Mouse (Mus musculus): ENCODE data around the gene Lin7a. TPM values are rescaled to one million over a fixed set of nuclear protein-coding genes. Genes with fewer than 3 reads are reported as not detected.

The Lin7a gene
- total and polyA plus RNA-seq, 3 experiments = not detected

DNA sequence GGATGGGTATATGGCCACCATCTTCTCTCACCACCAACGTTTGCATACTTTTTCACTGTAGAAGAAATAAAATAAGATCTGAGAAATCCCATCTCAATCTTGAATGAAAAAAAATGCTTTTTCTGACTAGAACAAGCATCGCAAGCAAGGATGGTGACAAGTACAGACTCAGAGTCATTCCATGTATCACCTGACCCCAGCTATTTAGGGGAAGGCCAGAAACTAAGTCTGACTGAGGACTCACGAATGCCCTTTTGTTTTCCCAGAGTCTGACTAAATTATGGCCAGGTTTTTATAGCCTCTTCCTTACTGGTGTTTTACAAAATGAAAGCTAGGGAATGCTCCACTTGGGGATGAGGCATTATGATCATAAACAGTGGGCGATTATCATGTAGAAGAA lies 45.6 kb upstream of the Lin7a start:
- in situ Hi-C loops (cut with MboI; ENCODE audit: low pct_ligation_motif_present, low pct_unique_long_range_greater_than_20kb, low sequenced_read_pairs) (no loop called here), dilution Hi-C loops (cut with MboI; ENCODE audit: extremely low pct_ligation_motif_present, extremely low pct_unique_long_range_greater_than_20kb, low sequenced_read_pairs) (no loop called here)
- no peak overlapping the region for H3K27ac ChIP-seq (ENCODE audit: insufficient read depth, low read depth)
- no peak overlapping the region for H3K4me3 ChIP-seq (replicated peaks in 1 of 3; ENCODE audit: low read depth in 2 of 3, low read length in 2 of 3, poor library complexity in 1 of 3)
- DNase-seq (ENCODE audit: extremely low read depth) = no peak
- no peaks in the 10 kb centered on the region for H3K4me1 ChIP-seq (ENCODE audit: control insufficient read depth in 1 of 2, insufficient read depth in 2 of 2)
- no peak overlapping the region for H3K4me2 ChIP-seq (ENCODE audit: insufficient read depth, low read depth, poor library complexity, severe bottlenecking)
- no peaks in the 10 kb centered on the region for H3K27me3 ChIP-seq (replicated peaks)
- H3K79me2 ChIP-seq (replicated peaks; ENCODE audit: control insufficient read depth, extremely low read depth, insufficient read depth, poor library complexity, severe bottlenecking) = no peaks in the 10 kb centered on the region
- no peaks in the 10 kb centered on the region for H3K36me3 ChIP-seq (replicated peaks in 1 of 2; ENCODE audit: control insufficient read depth in 1 of 2, insufficient read depth in 1 of 2, low read length in 1 of 2)
- H3K9me3 ChIP-seq (replicated peaks; ENCODE audit: low read length) = peaks cover 26% of the 10 kb centered on the region
- no peak for TF ChIP-seq NRF1 (IDR thresholded peaks at IDR 0.05; ENCODE audit: low read depth, low read length)
- no peak for TF ChIP-seq UBTF (IDR thresholded peaks at IDR 0.05; ENCODE audit: low read depth, low read length)
- TF ChIP-seq ZC3H11A (IDR thresholded peaks at IDR 0.05; ENCODE audit: low read depth, low read length) = no peak
- no peak for TF ChIP-seq CHD2 (IDR thresholded peaks at IDR 0.05; ENCODE audit: low read length)
- TF ChIP-seq BHLHE40 (IDR thresholded peaks at IDR 0.05; ENCODE audit: low read depth, low read length) = no peak
- no peak for TF ChIP-seq MAZ (IDR thresholded peaks at IDR 0.05; ENCODE audit: low read depth, low read length)
- TF ChIP-seq CHD1 (IDR thresholded peaks at IDR 0.05; ENCODE audit: low read depth, low read length) = no peak
- TF ChIP-seq RAD21 (IDR thresholded peaks at IDR 0.05; ENCODE audit: low read depth, low read length) = no peak
- no peak for TF ChIP-seq MAX (IDR thresholded peaks at IDR 0.05; ENCODE audit: low read length)
- no peak for TF ChIP-seq HCFC1 (IDR thresholded peaks at IDR 0.05; ENCODE audit: low read depth, low read length)
- no peak for TF ChIP-seq MAFK (IDR thresholded peaks at IDR 0.05; ENCODE audit: insufficient replicate concordance, low read length)
- no peak for TF ChIP-seq JUND (conservative IDR thresholded peaks at IDR 0.05; ENCODE audit: low read depth, low read length)
- TF ChIP-seq RCOR1 (conservative IDR thresholded peaks at IDR 0.05; ENCODE audit: low read depth, low read length) = no peak
- no peak for TF ChIP-seq ZKSCAN1 (IDR thresholded peaks at IDR 0.05; ENCODE audit: borderline replicate concordance, low read depth, low read length)
- TF ChIP-seq ELF1 (IDR thresholded peaks at IDR 0.05; ENCODE audit: low read depth, low read length) = no peak
- no peak for TF ChIP-seq MEF2A (IDR thresholded peaks at IDR 0.05; ENCODE audit: borderline replicate concordance, low read depth, low read length)
- no peak for TF ChIP-seq CTCF (conservative IDR thresholded peaks at IDR 0.05 in 1 of 2, IDR thresholded peaks at IDR 0.05 in 1 of 2; ENCODE audit: low read depth in 2 of 2, low read length in 2 of 2)
- no peak overlapping the region for H3K9ac ChIP-seq (ENCODE audit: insufficient read depth, low read depth)

DNA sequence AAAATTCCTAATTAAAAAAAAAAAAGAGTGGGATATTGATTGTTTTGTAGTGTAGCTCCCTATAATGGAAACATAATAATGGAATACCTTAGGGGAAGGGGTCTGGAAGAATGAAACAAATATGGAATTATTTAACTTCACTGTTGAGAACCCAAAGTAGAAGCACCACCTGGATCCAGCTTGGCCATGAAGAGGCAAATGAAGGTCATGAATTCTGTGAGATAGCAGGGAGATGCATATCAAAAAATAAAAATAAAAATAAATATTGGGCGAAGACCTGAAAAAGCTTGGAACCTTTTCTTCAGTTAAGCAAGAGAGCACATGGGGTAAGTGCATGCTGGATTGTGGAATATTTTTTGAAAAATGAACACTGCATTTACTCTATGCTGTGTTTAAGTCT lies 43.6 kb upstream of the Lin7a start:
- TF ChIP-seq GABPA (IDR thresholded peaks at IDR 0.05; ENCODE audit: insufficient replicate concordance, low read depth, low read length) = no peak
- no peak for TF ChIP-seq JUND (conservative IDR thresholded peaks at IDR 0.05; ENCODE audit: low read depth, low read length)
- TF ChIP-seq MAX (IDR thresholded peaks at IDR 0.05; ENCODE audit: low read length) = no peak
- no peak for TF ChIP-seq NELFE (IDR thresholded peaks at IDR 0.05; ENCODE audit: low read depth, low read length)
- TF ChIP-seq IRF4 (IDR thresholded peaks at IDR 0.05; ENCODE audit: low read depth, low read length) = no peak
- TF ChIP-seq ETS1 (conservative IDR thresholded peaks at IDR 0.05; ENCODE audit: low read depth, low read length) = no peak
- TF ChIP-seq USF2 (conservative IDR thresholded peaks at IDR 0.05; ENCODE audit: low read depth, low read length) = no peak
- TF ChIP-seq MAZ (IDR thresholded peaks at IDR 0.05; ENCODE audit: low read depth, low read length) = no peak
- TF ChIP-seq MYC (IDR thresholded peaks at IDR 0.05; ENCODE audit: low read depth, low read length) = no peak
- no peak for TF ChIP-seq SMC3 (IDR thresholded peaks at IDR 0.05; ENCODE audit: low read depth, low read length)
- TF ChIP-seq ZNF384 (IDR thresholded peaks at IDR 0.05; ENCODE audit: low read depth, low read length) = no peak
- no peak for TF ChIP-seq CTCF (conservative IDR thresholded peaks at IDR 0.05 in 1 of 2, IDR thresholded peaks at IDR 0.05 in 1 of 2; ENCODE audit: low read depth in 2 of 2, low read length in 2 of 2)
- in situ Hi-C loops (cut with MboI; ENCODE audit: low pct_ligation_motif_present, low pct_unique_long_range_greater_than_20kb, low sequenced_read_pairs) (no loop called here), dilution Hi-C loops (cut with MboI; ENCODE audit: extremely low pct_ligation_motif_present, extremely low pct_unique_long_range_greater_than_20kb, low sequenced_read_pairs) (no loop called here)
- Histone ChIP-seq H3K9me3 (replicated peaks; ENCODE audit: low read length) (peaks cover 30% of the 10 kb centered on the region), H3K4me3 (replicated peaks in 1 of 3; ENCODE audit: low read depth in 2 of 3, low read length in 2 of 3, poor library complexity in 1 of 3) (no peak overlapping the region), H3K27ac (ENCODE audit: insufficient read depth, low read depth) (no peak overlapping the region), H3K27me3 (replicated peaks) (no peaks in the 10 kb centered on the region), H3K9ac (ENCODE audit: insufficient read depth, low read depth) (no peak overlapping the region), H3K4me2 (ENCODE audit: insufficient read depth, low read depth, poor library complexity, severe bottlenecking) (no peak overlapping the region), H3K79me2 (replicated peaks; ENCODE audit: control insufficient read depth, extremely low read depth, insufficient read depth, poor library complexity, severe bottlenecking) (no peaks in the 10 kb centered on the region), H3K4me1 (ENCODE audit: control insufficient read depth in 1 of 2, insufficient read depth in 2 of 2) (no peaks in the 10 kb centered on the region), H3K36me3 (replicated peaks in 1 of 2; ENCODE audit: control insufficient read depth in 1 of 2, insufficient read depth in 1 of 2, low read length in 1 of 2) (no peaks in the 10 kb centered on the region)
- DNase-seq (ENCODE audit: extremely low read depth) = no peak
